Mouse (Mus musculus): ENCODE data around the gene Fry. TPM values are rescaled to one million over a fixed set of nuclear protein-coding genes. Genes with fewer than 3 reads are reported as not detected.
A peak's percentile ranks its signal among the peaks of the same experiment; 100 is the strongest.

Fry gene
- polyA plus RNA-seq, 1 experiment from 2014 or later = 5.5 TPM

- H3K4me3 ChIP-seq (ENCODE audit: low read depth, low read length) = no peak overlapping the region
- WGBS = 84% methylated on average over 3 of the region's 3 CpGs
- peak; percentile 14; the same call in 1 of the 2 replicates for TF ChIP-seq CTCF (IDR thresholded peaks at IDR 0.05; ENCODE audit: low read depth)
- H3K27me3 ChIP-seq (replicated peaks; ENCODE audit: control insufficient read depth, insufficient read depth, low read length) = no peaks in the 10 kb centered on the region
- no peak overlapping the region for H3K9ac ChIP-seq (ENCODE audit: low read depth, low read length)
- ATAC-seq = no peak
- no peaks in the 10 kb centered on the region for H3K4me1 ChIP-seq (replicated peaks; ENCODE audit: control insufficient read depth, insufficient read depth, low read length)
- no peaks in the 10 kb centered on the region for H3K36me3 ChIP-seq (ENCODE audit: control insufficient read depth, insufficient read depth)
- H3K4me2 ChIP-seq (replicated peaks; ENCODE audit: low read depth) = no peak overlapping the region
- H3K27ac ChIP-seq (ENCODE audit: low read depth, low read length) = no peak overlapping the region
- H3K9me3 ChIP-seq (ENCODE audit: control insufficient read depth) = no peaks in the 10 kb centered on the region
Measured at GRCm38 (mm10) chr5:150364621-150365020, 246.2 kb downstream of the Fry start.

DNA sequence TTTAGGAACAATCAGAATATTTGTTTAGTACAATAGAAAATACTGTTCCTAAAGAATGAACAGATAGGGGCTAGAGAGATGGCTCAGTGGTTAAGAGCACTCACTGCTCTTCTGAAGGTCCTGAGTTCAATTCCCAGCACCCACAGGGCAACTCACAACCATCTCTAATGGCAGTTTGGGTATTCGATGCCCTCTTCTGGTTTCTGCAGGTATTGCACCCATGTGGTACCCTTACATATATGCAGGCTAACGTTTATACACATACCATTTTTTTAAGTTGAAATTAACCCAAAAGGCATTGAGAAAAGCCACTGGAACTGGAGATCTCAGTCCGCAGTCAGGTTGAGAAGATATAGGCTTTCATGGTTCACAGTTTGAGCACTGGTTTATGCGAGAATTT lies 248.6 kb downstream of the Fry start:
- no peak overlapping the region for H3K4me3 ChIP-seq (ENCODE audit: low read depth, low read length)
- ATAC-seq = no peak
- TF ChIP-seq CTCF (IDR thresholded peaks at IDR 0.05; ENCODE audit: low read depth) = peak; percentile 43
- H3K9me3 ChIP-seq (ENCODE audit: control insufficient read depth) = no peaks in the 10 kb centered on the region
- H3K9ac ChIP-seq (ENCODE audit: low read depth, low read length) = no peak overlapping the region
- H3K4me1 ChIP-seq (replicated peaks; ENCODE audit: control insufficient read depth, insufficient read depth, low read length) = no peaks in the 10 kb centered on the region
- no peaks in the 10 kb centered on the region for H3K27me3 ChIP-seq (replicated peaks; ENCODE audit: control insufficient read depth, insufficient read depth, low read length)
- 85% methylated on average over 4 of the region's 4 CpGs for WGBS
- no peak overlapping the region for H3K4me2 ChIP-seq (replicated peaks; ENCODE audit: low read depth)
- no peaks in the 10 kb centered on the region for H3K36me3 ChIP-seq (ENCODE audit: control insufficient read depth, insufficient read depth)
- H3K27ac ChIP-seq (ENCODE audit: low read depth, low read length) = no peak overlapping the region

DNA sequence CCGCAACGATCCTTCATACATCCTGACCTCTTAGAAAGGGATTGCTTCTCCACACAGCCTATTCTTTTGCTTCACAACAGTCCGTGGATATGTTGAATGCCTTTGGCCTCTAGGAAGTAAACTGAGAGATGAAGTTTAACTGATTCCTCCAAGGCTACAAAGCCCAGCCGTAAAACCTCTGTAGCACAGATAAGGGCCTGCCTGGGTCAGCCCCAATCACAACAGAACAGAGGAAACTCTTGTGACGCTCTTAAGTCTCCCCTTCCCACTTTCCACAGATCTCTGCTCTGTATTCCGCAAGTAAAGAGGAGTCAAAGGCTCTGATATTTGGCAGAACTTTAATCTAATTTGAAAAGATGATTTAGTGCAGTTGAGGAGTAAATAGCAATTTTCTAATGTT lies 251.8 kb downstream of the Fry start:
- TF ChIP-seq CTCF (IDR thresholded peaks at IDR 0.05; ENCODE audit: low read depth) = no peak
- Histone ChIP-seq H3K9me3 (ENCODE audit: control insufficient read depth) (no peaks in the 10 kb centered on the region), H3K27me3 (replicated peaks; ENCODE audit: control insufficient read depth, insufficient read depth, low read length) (no peaks in the 10 kb centered on the region), H3K27ac (ENCODE audit: low read depth, low read length) (no peak overlapping the region), H3K9ac (ENCODE audit: low read depth, low read length) (no peak overlapping the region), H3K4me3 (ENCODE audit: low read depth, low read length) (no peak overlapping the region), H3K4me2 (replicated peaks; ENCODE audit: low read depth) (no peak overlapping the region), H3K4me1 (replicated peaks; ENCODE audit: control insufficient read depth, insufficient read depth, low read length) (no peaks in the 10 kb centered on the region), H3K36me3 (ENCODE audit: control insufficient read depth, insufficient read depth) (no peaks in the 10 kb centered on the region)
- 42% methylated on average over 6 of the region's 6 CpGs for WGBS
- no peak for ATAC-seq

DNA sequence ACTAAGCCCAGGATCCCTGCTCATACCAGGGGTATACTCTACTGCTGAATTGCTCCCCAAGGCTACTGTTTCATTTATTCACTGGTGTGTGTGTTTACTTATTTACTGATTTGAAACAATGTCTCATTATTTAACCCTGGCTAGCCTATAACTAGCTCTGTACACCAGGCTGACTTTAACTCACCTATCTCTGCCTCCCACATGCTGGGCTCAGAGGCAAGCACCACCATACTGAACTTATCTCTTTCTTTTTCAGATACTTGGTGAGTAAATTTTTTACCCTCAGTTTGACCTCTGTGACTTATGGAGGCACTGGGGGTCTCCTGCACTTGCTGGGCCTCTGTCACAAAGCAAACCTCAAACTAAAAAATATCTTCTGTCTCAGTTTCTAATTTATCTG lies 252.4 kb downstream of the Fry start:
- no peak overlapping the region for H3K27ac ChIP-seq (ENCODE audit: low read depth, low read length)
- ATAC-seq = no peak
- H3K27me3 ChIP-seq (replicated peaks; ENCODE audit: control insufficient read depth, insufficient read depth, low read length) = no peaks in the 10 kb centered on the region
- no peaks in the 10 kb centered on the region for H3K4me1 ChIP-seq (replicated peaks; ENCODE audit: control insufficient read depth, insufficient read depth, low read length)
- no peaks in the 10 kb centered on the region for H3K9me3 ChIP-seq (ENCODE audit: control insufficient read depth)
- H3K36me3 ChIP-seq (ENCODE audit: control insufficient read depth, insufficient read depth) = no peaks in the 10 kb centered on the region
- H3K4me2 ChIP-seq (replicated peaks; ENCODE audit: low read depth) = no peak overlapping the region
- no peak overlapping the region for H3K4me3 ChIP-seq (ENCODE audit: low read depth, low read length)
- TF ChIP-seq CTCF (IDR thresholded peaks at IDR 0.05; ENCODE audit: low read depth) = no peak
- no peak overlapping the region for H3K9ac ChIP-seq (ENCODE audit: low read depth, low read length)

- H3K36me3 ChIP-seq (ENCODE audit: control insufficient read depth, insufficient read depth) = no peaks in the 10 kb centered on the region
- H3K9me3 ChIP-seq (ENCODE audit: control insufficient read depth) = no peaks in the 10 kb centered on the region
- no peak overlapping the region for H3K9ac ChIP-seq (ENCODE audit: low read depth, low read length)
- WGBS = 89% methylated on average over 3 of the region's 3 CpGs
- H3K27ac ChIP-seq (ENCODE audit: low read depth, low read length) = no peak overlapping the region
- no peak for TF ChIP-seq CTCF (IDR thresholded peaks at IDR 0.05; ENCODE audit: low read depth)
- no peak overlapping the region for H3K4me2 ChIP-seq (replicated peaks; ENCODE audit: low read depth)
- no peaks in the 10 kb centered on the region for H3K27me3 ChIP-seq (replicated peaks; ENCODE audit: control insufficient read depth, insufficient read depth, low read length)
- no peak overlapping the region for H3K4me3 ChIP-seq (ENCODE audit: low read depth, low read length)
- H3K4me1 ChIP-seq (replicated peaks; ENCODE audit: control insufficient read depth, insufficient read depth, low read length) = no peaks in the 10 kb centered on the region
- ATAC-seq = no peak
Measured at GRCm38 (mm10) chr5:150372956-150373355, 254.5 kb downstream of the Fry start.

GRCm38 (mm10) chr5:150374778-150375559 lies 256.5 kb downstream of the Fry start:
- no peak for ATAC-seq
- 68% methylated on average over 8 of the region's 8 CpGs for WGBS
- H3K4me1 ChIP-seq (replicated peaks; ENCODE audit: control insufficient read depth, insufficient read depth, low read length) = no peaks in the 10 kb centered on the region
- H3K9me3 ChIP-seq (ENCODE audit: control insufficient read depth) = no peaks in the 10 kb centered on the region
- no peak overlapping the region for H3K9ac ChIP-seq (ENCODE audit: low read depth, low read length)
- H3K4me2 ChIP-seq (replicated peaks; ENCODE audit: low read depth) = no peak overlapping the region
- no peak overlapping the region for H3K4me3 ChIP-seq (ENCODE audit: low read depth, low read length)
- H3K27ac ChIP-seq (ENCODE audit: low read depth, low read length) = no peak overlapping the region
- H3K36me3 ChIP-seq (ENCODE audit: control insufficient read depth, insufficient read depth) = no peaks in the 10 kb centered on the region
- H3K27me3 ChIP-seq (replicated peaks; ENCODE audit: control insufficient read depth, insufficient read depth, low read length) = no peaks in the 10 kb centered on the region
- TF ChIP-seq CTCF (IDR thresholded peaks at IDR 0.05; ENCODE audit: low read depth) = no peak

All from intestine, postnatal 0 days (tissue).